Mouse (Mus musculus) megakaryocyte, embryonic 14.5 days (primary cell): ENCODE measurements around the gene Daam2. TPM values are rescaled to one million over a fixed set of nuclear protein-coding genes. Genes with fewer than 3 reads are reported as not detected.
"Not testable (repeated sequence)": the region's sequence is repeated elsewhere in the genome, so short reads cannot be mapped to it uniquely, and the experiment has no call there.

Experiments used
- H3K27me3 ChIP-seq: replicated peaks from 2 replicates; pipeline ENCODE3; 2012; ENCODE audit warnings: inconsistent platforms
- H3K36me3 ChIP-seq: replicated peaks from 2 replicates; pipeline ENCODE3; 2012; ENCODE audit warnings: low read length, inconsistent platforms, mixed read lengths
- H3K4me1 ChIP-seq: 2 replicates; pipeline ENCODE4 v1.6.1; 2012; ENCODE audit warnings: inconsistent platforms
- H3K4me3 ChIP-seq: replicated peaks from 2 replicates; pipeline ENCODE3; 2012; ENCODE audit warnings: moderate library complexity, mild to moderate bottlenecking, inconsistent platforms
- H3K9me3 ChIP-seq: 2 replicates; pipeline ENCODE4 v1.6.1; 2012; ENCODE audit warnings: inconsistent platforms
- FLI1 ChIP-seq: IDR thresholded peaks from 2 replicates; pipeline ENCODE4 v1.6.1; 2012; ENCODE audit warnings: low read length, inconsistent platforms, mixed read lengths
- GATA1 ChIP-seq: IDR thresholded peaks from 3 replicates; pipeline ENCODE4 v1.6.1; 2012; ENCODE audit warnings: mixed read lengths, low read length, inconsistent platforms, borderline replicate concordance
- polyA plus RNA-seq: library from polyadenylated mRNA; stranded (reverse); fragments of >175 nt; gene quantifications from 2 replicates; pipeline ENCODE4 v1.2.3, GENCODE M21; 2012; ENCODE audit warnings: low replicate concordance; ENCODE audit not compliant: insufficient read depth

The Daam2 gene
- polyA plus RNA-seq, 1 experiment, result not detected

- Histone ChIP-seq H3K27me3 (peaks cover 3% of the 10 kb centered on the region), H3K9me3 (no peaks in the 10 kb centered on the region), H3K36me3 (no peaks in the 10 kb centered on the region), H3K4me3 (no peak overlapping the region), H3K4me1 (no peaks in the 10 kb centered on the region)
- TF ChIP-seq GATA1 (no peak), FLI1 (no peak)
These were observed 99.3 kb downstream of the Daam2 start for GRCm38 (mm10) chr17:49464884-49465283.

DNA sequence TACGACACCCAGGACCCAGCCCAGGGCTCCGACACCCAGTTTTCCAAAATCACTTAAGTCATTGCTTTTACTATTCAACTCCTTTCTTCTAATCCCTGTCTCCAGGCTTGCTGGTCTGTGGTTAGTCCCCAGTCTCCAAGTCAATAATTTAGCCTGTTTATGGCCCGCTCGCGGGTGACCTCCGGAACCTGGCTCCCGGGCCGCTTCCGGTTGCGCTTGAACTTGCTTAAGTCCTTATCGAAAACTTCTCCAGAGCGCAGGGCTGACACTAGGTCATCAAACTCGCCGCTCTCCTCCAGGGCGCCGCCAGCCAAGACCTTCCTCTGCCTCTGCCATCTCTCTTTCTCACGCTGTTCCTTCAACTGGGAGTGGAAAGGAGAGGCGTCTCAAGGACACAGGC, 105.8 kb downstream of the Daam2 start:
- peaks cover 5% of the 10 kb centered on the region for H3K4me1 ChIP-seq
- TF ChIP-seq GATA1 (no peak), FLI1 (no peak)
- no peaks in the 10 kb centered on the region for H3K9me3 ChIP-seq
- H3K27me3 ChIP-seq, result peaks cover 3% of the 10 kb centered on the region
- H3K36me3 ChIP-seq, result peaks cover 24% of the 10 kb centered on the region
- H3K4me3 ChIP-seq, result no peak overlapping the region

GRCm38 (mm10) chr17:49457833-49458232, 106.3 kb downstream of the Daam2 start:
- peaks cover 5% of the 10 kb centered on the region for H3K4me1 ChIP-seq
- peaks cover 3% of the 10 kb centered on the region for H3K27me3 ChIP-seq
- TF ChIP-seq FLI1, result no peak
- TF ChIP-seq GATA1, result no peak
- no peak overlapping the region for H3K4me3 ChIP-seq
- H3K9me3 ChIP-seq, result no peaks in the 10 kb centered on the region
- peaks cover 29% of the 10 kb centered on the region for H3K36me3 ChIP-seq

DNA sequence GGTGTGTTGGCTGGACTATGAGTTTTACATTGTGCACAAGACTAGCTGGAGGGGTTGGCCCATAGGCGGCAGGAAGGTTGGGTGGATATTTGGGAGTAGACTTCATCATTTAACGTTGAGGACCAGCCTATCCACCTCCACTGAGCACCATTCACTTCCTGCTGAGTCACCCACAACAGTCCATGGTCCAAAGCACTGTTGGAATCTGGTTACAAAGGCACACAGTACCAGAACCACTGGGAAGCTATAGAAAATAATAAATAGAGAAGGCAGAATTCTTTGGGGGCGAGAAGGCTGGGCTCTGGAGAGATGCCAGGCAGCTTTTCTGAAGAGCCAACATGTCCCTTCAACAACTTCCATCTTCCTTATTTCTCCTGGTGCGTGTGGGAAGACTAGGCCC, 107.8 kb downstream of the Daam2 start:
- Histone ChIP-seq H3K27me3 (no peaks in the 10 kb centered on the region), H3K4me3 (no peak overlapping the region), H3K9me3 (no peaks in the 10 kb centered on the region), H3K4me1 (peaks cover 5% of the 10 kb centered on the region), H3K36me3 (peaks cover 44% of the 10 kb centered on the region)
- TF ChIP-seq GATA1 (no peak), FLI1 (no peak)

GRCm38 (mm10) chr17:49450922-49451321, 113.2 kb downstream of the Daam2 start:
- Histone ChIP-seq H3K9me3 (no peaks in the 10 kb centered on the region), H3K36me3 (peaks cover 72% of the 10 kb centered on the region), H3K27me3 (no peaks in the 10 kb centered on the region), H3K4me3 (no peak overlapping the region), H3K4me1 (peaks cover under 1% of the 10 kb centered on the region; the same call in 1 of the 2 replicates)
- no peak for TF ChIP-seq FLI1
- no peak for TF ChIP-seq GATA1

GRCm38 (mm10) chr17:49449230-49449608, 114.9 kb downstream of the Daam2 start:
- Histone ChIP-seq H3K36me3 (peaks cover 56% of the 10 kb centered on the region), H3K27me3 (no peaks in the 10 kb centered on the region), H3K9me3 (no peaks in the 10 kb centered on the region), H3K4me3 (no peak overlapping the region), H3K4me1 (no peaks in the 10 kb centered on the region; the same call in 1 of the 2 replicates)
- TF ChIP-seq FLI1 (no peak), GATA1 (no peak)

DNA sequence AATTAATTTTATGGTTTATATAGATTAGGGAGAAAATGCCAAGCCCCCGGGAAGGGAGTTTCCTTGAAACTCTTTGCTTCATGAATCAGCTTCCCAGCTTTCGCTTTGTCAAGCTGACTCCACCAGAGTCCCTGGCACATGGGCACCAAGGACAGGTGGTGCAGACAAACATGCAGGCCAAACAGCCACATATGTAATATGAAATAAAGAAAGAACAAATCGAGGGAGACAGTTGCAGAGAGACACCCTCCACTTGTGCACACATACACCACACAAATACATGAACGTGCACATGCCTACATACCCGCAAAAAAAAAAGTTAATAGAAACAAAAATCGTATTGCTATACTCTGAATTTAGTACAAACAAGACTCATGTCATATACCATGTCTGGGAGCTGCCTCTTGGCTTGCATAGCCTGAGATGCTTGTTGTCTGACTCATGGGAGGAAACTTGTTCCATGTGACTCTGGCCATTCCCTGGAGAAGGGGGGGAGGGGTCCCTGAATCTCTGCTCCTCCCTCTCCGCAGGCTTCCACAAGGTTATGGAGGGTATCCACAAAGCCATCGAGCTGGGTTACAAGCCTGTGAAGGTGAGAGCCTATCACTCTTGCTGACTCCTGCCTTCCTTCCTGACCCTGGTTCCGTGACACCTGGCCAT, 115.4 kb downstream of the Daam2 start:
- Histone ChIP-seq H3K4me1 (no peaks in the 10 kb centered on the region; the same call in 1 of the 2 replicates), H3K27me3 (no peaks in the 10 kb centered on the region), H3K9me3 (no peaks in the 10 kb centered on the region), H3K4me3 (no peak overlapping the region), H3K36me3 (peaks cover 51% of the 10 kb centered on the region)
- TF ChIP-seq FLI1 (no peak), GATA1 (no peak)

DNA sequence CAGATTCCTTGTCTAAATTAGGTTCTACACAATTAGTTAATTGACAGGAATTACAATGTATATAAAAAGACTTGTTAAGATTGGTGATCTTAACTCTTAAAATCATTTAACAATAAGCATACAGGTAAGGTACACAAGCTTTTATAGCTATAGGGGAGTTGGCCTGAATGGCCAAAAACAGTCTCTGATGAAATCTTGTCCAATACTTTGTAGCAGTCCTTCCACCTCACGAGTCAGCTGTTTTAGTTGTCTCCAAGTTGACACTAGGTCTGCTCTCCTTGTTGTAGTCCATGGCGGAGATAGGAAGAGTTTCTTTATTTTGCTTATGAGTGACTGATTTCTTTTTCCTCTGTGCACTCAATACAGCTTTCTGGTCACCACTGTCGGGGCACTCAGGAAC, 121.3 kb downstream of the Daam2 start:
- H3K36me3 ChIP-seq, result peaks cover 31% of the 10 kb centered on the region
- H3K27me3 ChIP-seq, H3K9me3 ChIP-seq, H3K4me3 ChIP-seq, H3K4me1 ChIP-seq: not testable (repeated sequence)

GRCm38 (mm10) chr17:49440331-49441130, 123.6 kb downstream of the Daam2 start:
- H3K36me3 ChIP-seq, result peaks cover 52% of the 10 kb centered on the region
- TF ChIP-seq GATA1 (no peak), FLI1 (no peak)
- no peaks in the 10 kb centered on the region for H3K27me3 ChIP-seq
- H3K9me3 ChIP-seq, result no peaks in the 10 kb centered on the region
- H3K4me1 ChIP-seq, result peaks cover 3% of the 10 kb centered on the region; the same call in 1 of the 2 replicates
- no peak overlapping the region for H3K4me3 ChIP-seq

- Histone ChIP-seq H3K4me1 (peaks cover 11% of the 10 kb centered on the region), H3K9me3 (no peaks in the 10 kb centered on the region), H3K36me3 (peaks cover 60% of the 10 kb centered on the region), H3K4me3 (no peak overlapping the region), H3K27me3 (no peaks in the 10 kb centered on the region)
- TF ChIP-seq GATA1, result no peak
- TF ChIP-seq FLI1, result no peak
These were observed 124.4 kb downstream of the Daam2 start for GRCm38 (mm10) chr17:49439706-49440105.
